ENCODE assay signal across 8 mouse cellular contexts in the genomic region with DNA sequence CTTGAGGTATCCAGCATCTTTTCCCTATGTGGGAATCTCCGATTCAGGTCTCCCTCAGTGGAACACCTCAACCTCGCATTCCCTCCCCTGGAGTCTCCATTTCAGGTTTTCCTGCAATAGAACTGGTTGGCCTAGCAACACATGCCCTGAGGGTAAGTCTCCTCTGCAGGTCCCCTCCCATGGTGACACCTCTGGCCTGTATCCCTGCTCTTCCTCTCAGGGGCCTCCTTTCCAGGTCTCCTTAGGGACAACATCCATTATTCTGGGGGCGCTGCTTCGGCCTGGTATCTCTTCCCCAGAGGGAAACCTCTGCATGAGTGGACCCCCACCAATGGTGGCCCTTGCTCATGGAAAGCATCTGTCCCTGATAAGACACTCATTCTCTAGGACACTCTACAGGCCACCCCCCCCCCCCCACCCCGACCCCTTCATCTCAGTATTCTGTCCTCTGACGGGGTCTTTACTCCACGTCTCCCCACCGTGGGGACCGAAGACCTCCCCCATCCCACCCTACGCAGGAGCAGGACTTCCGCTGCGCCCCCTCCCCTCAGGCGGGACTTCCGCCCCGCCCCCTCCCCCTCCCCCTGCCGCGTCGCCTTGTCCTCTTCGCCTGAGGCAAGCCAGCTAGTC. TPM values are rescaled to one million over a fixed set of nuclear protein-coding genes. Genes with fewer than 3 reads are reported as not detected.
DNase-seq lines count a peak whose midpoint lies in the region; ATAC-seq and TF ChIP-seq lines count a peak whose summit lies in the region.

A gene (plus strand): TSS at position 575 of the 630 bp plus-strand sequence.

- H3K4me1 ChIP-seq in lung, embryonic 14.5 days (ENCODE audit: insufficient read depth): peaks cover 4% of the 10 kb centered on the region; the same call in 1 of the 2 replicates
- H3K4me1 ChIP-seq in limb, embryonic 10.5 days: peaks cover 14% of the 10 kb centered on the region
- peaks cover 13% of the 10 kb centered on the region; the same call in 1 of the 2 replicates for H3K4me1 ChIP-seq in neural tube, embryonic 14.5 days (ENCODE audit: control insufficient read depth, insufficient read depth, low read length)

- WGBS in lung, embryonic 14.5 days: 7% methylated on average over 19 of the region's 19 CpGs
- WGBS in limb, embryonic 10.5 days: 10% methylated on average over 19 of the region's 19 CpGs
- WGBS in neural tube, embryonic 14.5 days: 18% methylated on average over 8 of the region's 19 CpGs

- TF ChIP-seq CTCF in lung, embryonic 14.5 days (IDR thresholded peaks at IDR 0.05; ENCODE audit: low read depth): no peak

- H3K27me3 ChIP-seq in lung, embryonic 14.5 days (ENCODE audit: insufficient read depth, low read length): no peaks in the 10 kb centered on the region
- no peaks in the 10 kb centered on the region for H3K27me3 ChIP-seq in limb, embryonic 10.5 days (ENCODE audit: low read depth, poor library complexity, severe bottlenecking)
- H3K27me3 ChIP-seq in neural tube, embryonic 14.5 days (ENCODE audit: control insufficient read depth, insufficient read depth, low read length): no peaks in the 10 kb centered on the region; the same call in 1 of the 2 replicates

- H3K4me3 ChIP-seq in lung, embryonic 14.5 days (ENCODE audit: low read depth, low read length): peak within 1 kb of the TSS; percentile 81
- H3K4me3 ChIP-seq in limb, embryonic 10.5 days: peak within 1 kb of the TSS; percentile 86
- H3K4me3 ChIP-seq in neural tube, embryonic 14.5 days (ENCODE audit: low read depth, low read length): peak within 1 kb of the TSS; percentile 96

- no peaks in the 10 kb centered on the region for H3K9me3 ChIP-seq in lung, embryonic 14.5 days (ENCODE audit: low read depth, low read length)
- H3K9me3 ChIP-seq in limb, embryonic 10.5 days (replicated peaks): no peaks in the 10 kb centered on the region
- no peaks in the 10 kb centered on the region for H3K9me3 ChIP-seq in neural tube, embryonic 14.5 days (ENCODE audit: control insufficient read depth, low read length)

- peak within 1 kb of the TSS; percentile 98 for H3K27ac ChIP-seq in lung, embryonic 14.5 days (ENCODE audit: low read depth)
- peak within 1 kb of the TSS; percentile 94 for H3K27ac ChIP-seq in limb, embryonic 10.5 days
- H3K27ac ChIP-seq in neural tube, embryonic 14.5 days (ENCODE audit: low read depth, low read length): peak within 1 kb of the TSS; percentile 98

- peak; percentile 26; the same call in 1 of the 2 replicates for ATAC-seq in lung, embryonic 14.5 days (ENCODE audit: insufficient read depth)
- ATAC-seq in erythroid progenitor cell, adult 5-6 weeks (replicated peaks; ENCODE audit: low FRiP score, poor library complexity, severe bottlenecking): no peak
- ATAC-seq in neural tube, embryonic 14.5 days (ENCODE audit: low read depth): peak; percentile 35; the same call in 1 of the 2 replicates

- peak within 1 kb of the TSS; percentile 86 for H3K9ac ChIP-seq in lung, embryonic 14.5 days
- peak within 1 kb of the TSS; percentile 96 for H3K9ac ChIP-seq in neural tube, embryonic 14.5 days (replicated peaks; ENCODE audit: low read depth, low read length)

- intact Hi-C loops in heart, postnatal 14 days (cut with DNase I): no loop called here

- peak within 1 kb of the TSS; percentile 90 for H3K4me2 ChIP-seq in lung, embryonic 14.5 days
- peak within 1 kb of the TSS; percentile 76 for H3K4me2 ChIP-seq in neural tube, embryonic 14.5 days (ENCODE audit: low read depth, low read length)

- H3K36me3 ChIP-seq in lung, embryonic 14.5 days (ENCODE audit: insufficient read depth): no peaks in the 10 kb centered on the region
- 0 out of 2 replicates have a peak, but pooled peaks cover 3% of the 10 kb centered on the region for H3K36me3 ChIP-seq in limb, embryonic 10.5 days
- no peaks in the 10 kb centered on the region for H3K36me3 ChIP-seq in neural tube, embryonic 14.5 days (ENCODE audit: control insufficient read depth, insufficient read depth, low read length)

- DNase-seq in lung, embryonic 14.5 days: peak; percentile 13
- no peak for DNase-seq in lung, postnatal 36 days
- DNase-seq in adrenal gland, adult 18-20 months (ENCODE audit: low spot score in 2 of 2): no peak
- peak in 1 of 2 experiments; percentile 28 for DNase-seq in heart, postnatal 14 days
- DNase-seq in limb, embryonic 10.5 days (ENCODE audit: low spot score): no peak
- DNase-seq in urinary bladder, postnatal 10 days (ENCODE audit: low spot score): no peak

RNA-seq across cellular contexts. Expression of the gene that starts here (rescaled TPM):
- 345 and 360 TPM in 2 replicates for polyA plus RNA-seq in lung, embryonic 14.5 days (2014; fragmentation: Nextera tagmentation; extraction: Ambion mirVana)
- 100 to 1,000 TPM; 108 to 119 TPM for total RNA-seq in adrenal gland, adult 18-20 months (2021)
- 18.9 and 33.2 TPM in 2 replicates for total RNA-seq in erythroid progenitor cell, adult 5-6 weeks (2015; ENCODE audit: low replicate concordance)
- total RNA-seq in erythroid progenitor cell, adult 5-6 weeks (2017; ENCODE audit: low replicate concordance): 10.3 and 11.5 TPM in 2 replicates
- 10 to 100 TPM; 79.3 to 80.6 TPM for total RNA-seq in heart, postnatal 14 days (2021)
- polyA plus RNA-seq in limb, embryonic 10.5 days (2016; fragmentation: Nextera tagmentation; extraction: Ambion mirVana): 284 and 311 TPM in 2 replicates
- polyA plus RNA-seq in neural tube, embryonic 14.5 days (2014; fragmentation: Nextera tagmentation; extraction: Ambion mirVana): 556 and 572 TPM in 2 replicates
